In the genomic region with DNA sequence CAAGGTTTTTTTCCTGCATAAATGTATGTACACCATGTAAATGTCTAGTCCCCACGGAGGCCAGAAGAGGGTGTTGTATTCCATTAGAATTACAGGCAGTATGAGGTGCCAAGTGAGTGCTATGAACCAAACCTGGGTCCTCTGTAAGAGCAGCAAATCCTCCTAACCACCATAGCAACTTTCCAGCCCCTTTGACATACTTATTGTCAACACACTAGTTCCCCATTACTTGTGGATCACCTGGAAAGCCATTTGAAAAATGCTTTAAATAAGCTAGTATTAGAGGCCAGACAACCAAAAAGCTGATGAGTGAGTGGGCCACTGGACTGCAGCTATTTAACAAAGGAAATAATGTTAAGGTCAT, we compare ENCODE assay signal across 9 mouse cellular contexts. TPM values are rescaled to one million over a fixed set of nuclear protein-coding genes. Genes with fewer than 3 reads are reported as not detected.
DNase-seq lines count a peak whose midpoint lies in the region; ATAC-seq and TF ChIP-seq lines count a peak whose summit lies in the region.
"Had no signal": no experiment of that assay in that cellular context is flagged by ENCODE, and none has a peak within 500 bp of the region (broad histone marks: within the 10 kb centered on the region; RNA-seq: fewer than 3 reads in every experiment).

No protein-coding gene starts in this region.

- no peaks in the 10 kb centered on the region for H3K27me3 ChIP-seq in lung, embryonic 14.5 days (ENCODE audit: insufficient read depth, low read length)
- H3K27me3 ChIP-seq in embryonic facial prominence, embryonic 14.5 days (replicated peaks; ENCODE audit: control insufficient read depth, insufficient read depth, low read length), result no peaks in the 10 kb centered on the region
- H3K27me3 ChIP-seq in hindbrain, postnatal 0 days (ENCODE audit: insufficient read depth, low read length), result no peaks in the 10 kb centered on the region
- no peaks in the 10 kb centered on the region for H3K27me3 ChIP-seq in neural tube, embryonic 13.5 days

- H3K9ac ChIP-seq in lung, embryonic 14.5 days, result no peak overlapping the region
- no peak overlapping the region for H3K9ac ChIP-seq in embryonic facial prominence, embryonic 14.5 days (ENCODE audit: low read depth, low read length)
- H3K9ac ChIP-seq in hindbrain, postnatal 0 days (replicated peaks; ENCODE audit: low read length), result no peak overlapping the region
- H3K9ac ChIP-seq in neural tube, embryonic 13.5 days, result no peak overlapping the region

- H3K4me3 ChIP-seq in lung, embryonic 14.5 days (ENCODE audit: low read depth, low read length), result peak overlapping the region; percentile 72
- H3K4me3 ChIP-seq in embryonic facial prominence, embryonic 14.5 days (ENCODE audit: low read depth, low read length), result peak overlapping the region; percentile 95
- H3K4me3 ChIP-seq in hindbrain, postnatal 0 days (ENCODE audit: low read length), result no peak overlapping the region; the same call in 1 of the 2 replicates
- peak overlapping the region; percentile 93 for H3K4me3 ChIP-seq in neural tube, embryonic 13.5 days

- peak overlapping the region; percentile 84 for H3K4me2 ChIP-seq in lung, embryonic 14.5 days
- peak overlapping the region; percentile 88 for H3K4me2 ChIP-seq in embryonic facial prominence, embryonic 14.5 days (ENCODE audit: low read depth, low read length)
- peak overlapping the region; percentile 58 for H3K4me2 ChIP-seq in hindbrain, postnatal 0 days (ENCODE audit: low read depth, low read length)
- peak overlapping the region; percentile 87 for H3K4me2 ChIP-seq in neural tube, embryonic 13.5 days

- peaks cover 21% of the 10 kb centered on the region for H3K4me1 ChIP-seq in lung, embryonic 14.5 days (ENCODE audit: insufficient read depth)
- H3K4me1 ChIP-seq in embryonic facial prominence, embryonic 14.5 days (ENCODE audit: control insufficient read depth, insufficient read depth, low read length), result peaks cover 16% of the 10 kb centered on the region
- no peaks in the 10 kb centered on the region for H3K4me1 ChIP-seq in hindbrain, postnatal 0 days (ENCODE audit: insufficient read depth, low read length)
- H3K4me1 ChIP-seq in neural tube, embryonic 13.5 days (replicated peaks), result peaks cover 54% of the 10 kb centered on the region

- H3K9me3 ChIP-seq in lung, embryonic 14.5 days (ENCODE audit: low read depth, low read length), result no peaks in the 10 kb centered on the region
- no peaks in the 10 kb centered on the region for H3K9me3 ChIP-seq in embryonic facial prominence, embryonic 14.5 days (ENCODE audit: control insufficient read depth, low read length)
- no peaks in the 10 kb centered on the region for H3K9me3 ChIP-seq in hindbrain, postnatal 0 days (ENCODE audit: low read length)
- no peaks in the 10 kb centered on the region for H3K9me3 ChIP-seq in neural tube, embryonic 13.5 days

- DNase-seq in lung, embryonic 14.5 days, result no peak
- DNase-seq in lung, adult 18-20 months, result no peak
- no peak for DNase-seq in embryonic facial prominence, embryonic 14.5 days (ENCODE audit: low spot score)
- DNase-seq in hindbrain, postnatal 0 days (ENCODE audit: low spot score), result no peak
- DNase-seq in c-Kit-positive CD71-positive TER-119-positive erythroid progenitor cells, embryonic 14.5 days (ENCODE audit: low spot score), result no peak
- DNase-seq: right cerebral cortex, postnatal 14 days had no signal

- TF ChIP-seq CTCF in lung, embryonic 14.5 days (IDR thresholded peaks at IDR 0.05; ENCODE audit: low read depth), result no peak
- no peak for TF ChIP-seq CTCF in hindbrain, postnatal 0 days (IDR thresholded peaks at IDR 0.05; ENCODE audit: low read depth)

- no peaks in the 10 kb centered on the region for H3K36me3 ChIP-seq in lung, embryonic 14.5 days (ENCODE audit: insufficient read depth)
- no peaks in the 10 kb centered on the region for H3K36me3 ChIP-seq in embryonic facial prominence, embryonic 14.5 days (ENCODE audit: control insufficient read depth, insufficient read depth, low read length)
- H3K36me3 ChIP-seq in hindbrain, postnatal 0 days (ENCODE audit: insufficient read depth, low read length), result no peaks in the 10 kb centered on the region
- H3K36me3 ChIP-seq in neural tube, embryonic 13.5 days, result 0 out of 2 replicates have a peak, but pooled peaks cover 3% of the 10 kb centered on the region

- 72% methylated on average over 1 of the region's 1 CpGs for WGBS in lung, embryonic 14.5 days
- 53% methylated on average over 1 of the region's 1 CpGs for WGBS in embryonic facial prominence, embryonic 14.5 days
- 67% methylated on average over 1 of the region's 1 CpGs for whole genome bisulfite sequencing in hindbrain, postnatal 0 days
- WGBS in neural tube, embryonic 13.5 days, result 78% methylated on average over 1 of the region's 1 CpGs

- no peak for ATAC-seq in lung, embryonic 14.5 days (ENCODE audit: insufficient read depth)
- ATAC-seq in embryonic facial prominence, embryonic 14.5 days (ENCODE audit: low read depth), result no peak
- ATAC-seq in hindbrain, postnatal 0 days, result no peak
- no peak for ATAC-seq in neural tube, embryonic 13.5 days (ENCODE audit: low read depth)
- no peak for ATAC-seq in inflammation-experienced regulatory T-cells, adult 6 months
- ATAC-seq: activated CD4-positive, CD25-positive, alpha-beta regulatory T cell, adult 4 months had no signal

- no peak overlapping the region for H3K27ac ChIP-seq in lung, embryonic 14.5 days (ENCODE audit: low read depth)
- no peak overlapping the region for H3K27ac ChIP-seq in embryonic facial prominence, embryonic 14.5 days (replicated peaks; ENCODE audit: low read depth, low read length)
- no peak overlapping the region for H3K27ac ChIP-seq in hindbrain, postnatal 0 days
- no peak overlapping the region for H3K27ac ChIP-seq in neural tube, embryonic 13.5 days (replicated peaks)

RNA-seq across cellular contexts. Expression of a gene that starts 1.6 kb away (rescaled TPM):
- polyA plus RNA-seq in lung, embryonic 14.5 days (2014; fragmentation: Nextera tagmentation; extraction: Ambion mirVana), result 29.9 and 35.0 TPM in 2 replicates
- polyA plus RNA-seq in embryonic facial prominence, embryonic 14.5 days (2014; fragmentation: Nextera tagmentation; extraction: Ambion mirVana), result 15.9 and 17.7 TPM in 2 replicates
- total RNA-seq in hindbrain, postnatal 0 days (2014; rRNA removed), result 25.9 and 32.7 TPM in 2 replicates
- polyA plus RNA-seq in hindbrain, postnatal 0 days (2015; fragmentation: Nextera tagmentation; extraction: Ambion mirVana), result 26.3 and 27.1 TPM in 2 replicates
- 30.5 and 36.5 TPM in 2 replicates for polyA plus RNA-seq in neural tube, embryonic 13.5 days (2015; fragmentation: Nextera tagmentation; extraction: Ambion mirVana)
- 100 to 1,000 TPM; 140 to 229 (median 170) TPM for polyA plus RNA-seq in inflammation-experienced regulatory T-cells, adult 6 months (2017; shearing (Covaris generic))

RNA-seq across cellular contexts. Expression of a gene that starts 28.0 kb away (rescaled TPM):
- 656 and 719 TPM in 2 replicates for polyA plus RNA-seq in lung, embryonic 14.5 days (2014; fragmentation: Nextera tagmentation; extraction: Ambion mirVana)
- 577 and 678 TPM in 2 replicates for polyA plus RNA-seq in embryonic facial prominence, embryonic 14.5 days (2014; fragmentation: Nextera tagmentation; extraction: Ambion mirVana)
- total RNA-seq in hindbrain, postnatal 0 days (2014; rRNA removed), result 61.0 and 101 TPM in 2 replicates
- polyA plus RNA-seq in hindbrain, postnatal 0 days (2015; fragmentation: Nextera tagmentation; extraction: Ambion mirVana), result 258 and 271 TPM in 2 replicates
- 341 and 348 TPM in 2 replicates for polyA plus RNA-seq in neural tube, embryonic 13.5 days (2015; fragmentation: Nextera tagmentation; extraction: Ambion mirVana)
- polyA plus RNA-seq in inflammation-experienced regulatory T-cells, adult 6 months (2017; shearing (Covaris generic)), result 100 to 1,000 TPM; 143 to 443 (median 185) TPM

RNA-seq across cellular contexts. Expression of a gene that starts 57.4 kb away (rescaled TPM):
- polyA plus RNA-seq in lung, embryonic 14.5 days (2014; fragmentation: Nextera tagmentation; extraction: Ambion mirVana), result 8.7 and 9.8 TPM in 2 replicates
- 8.9 and 9.8 TPM in 2 replicates for polyA plus RNA-seq in embryonic facial prominence, embryonic 14.5 days (2014; fragmentation: Nextera tagmentation; extraction: Ambion mirVana)
- total RNA-seq in hindbrain, postnatal 0 days (2014; rRNA removed), result 13.1 and 18.4 TPM in 2 replicates
- 12.8 and 15.2 TPM in 2 replicates for polyA plus RNA-seq in hindbrain, postnatal 0 days (2015; fragmentation: Nextera tagmentation; extraction: Ambion mirVana)
- 11.4 and 13.3 TPM in 2 replicates for polyA plus RNA-seq in neural tube, embryonic 13.5 days (2015; fragmentation: Nextera tagmentation; extraction: Ambion mirVana)
- 1 to 10 TPM; 2.3 to 4.4 (median 3.4) TPM for polyA plus RNA-seq in inflammation-experienced regulatory T-cells, adult 6 months (2017; shearing (Covaris generic))
